Mouse (Mus musculus): ENCODE measurements around the gene Ddx47.

GRCm38 (mm10) chr6:135026232-135026631, 14.8 kb downstream of the Ddx47 start:
- TF ChIP-seq TAL1 (IDR thresholded peaks at IDR 0.05; ENCODE audit: low read length) (no peak), GATA1 (IDR thresholded peaks at IDR 0.05; ENCODE audit: low read length) (no peak)

Data from erythroblast, embryonic 14.5 days (primary cell).